Mouse (Mus musculus): Measurements from ENCODE around the gene Atp6v1fnb.

The Atp6v1fnb gene

DNA sequence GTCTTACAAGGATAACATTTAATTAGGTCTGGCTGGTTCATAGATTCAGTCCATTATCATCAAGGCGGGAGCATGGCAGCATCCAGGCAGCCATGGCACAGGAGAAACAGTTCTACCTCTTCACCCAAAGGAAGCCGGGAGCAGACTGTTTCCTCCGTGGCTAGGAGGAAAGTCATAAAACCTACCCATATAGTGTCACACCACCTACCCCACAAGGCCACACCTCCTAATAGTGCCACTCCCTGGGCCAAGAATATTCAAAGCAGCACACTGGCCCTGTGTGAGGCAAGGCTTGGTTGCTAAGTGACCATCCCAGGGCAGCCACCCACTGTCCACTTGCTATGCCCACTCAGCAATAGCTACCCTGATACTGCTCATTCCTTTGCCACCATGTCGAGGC, at the start of gene Atp6v1fnb:
TSS of gene Atp6v1fnb (plus strand) at position 301 of the 400 bp plus-strand sequence.
- DNase-seq: no peak

DNA sequence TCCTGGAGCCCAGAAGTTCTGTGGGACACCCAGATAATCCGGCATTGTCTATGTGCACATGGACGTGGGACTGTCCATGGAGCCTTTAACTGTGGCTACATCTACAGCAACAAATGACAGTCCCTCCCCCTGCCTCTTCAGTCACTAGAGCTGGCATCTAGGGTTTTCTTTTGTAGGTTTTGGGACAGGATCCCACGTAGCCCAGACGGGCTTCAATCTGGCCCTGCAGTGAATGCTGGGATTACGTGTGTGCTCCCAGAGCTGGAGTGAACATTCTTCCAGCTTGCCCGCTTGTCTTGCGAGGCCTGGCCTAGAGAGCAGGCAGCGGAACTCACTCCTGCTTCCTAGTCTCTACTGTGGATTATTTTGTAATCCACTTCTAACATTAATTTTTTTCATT, 46.1 kb upstream of the Atp6v1fnb start:
- no peak for DNase-seq

DNA sequence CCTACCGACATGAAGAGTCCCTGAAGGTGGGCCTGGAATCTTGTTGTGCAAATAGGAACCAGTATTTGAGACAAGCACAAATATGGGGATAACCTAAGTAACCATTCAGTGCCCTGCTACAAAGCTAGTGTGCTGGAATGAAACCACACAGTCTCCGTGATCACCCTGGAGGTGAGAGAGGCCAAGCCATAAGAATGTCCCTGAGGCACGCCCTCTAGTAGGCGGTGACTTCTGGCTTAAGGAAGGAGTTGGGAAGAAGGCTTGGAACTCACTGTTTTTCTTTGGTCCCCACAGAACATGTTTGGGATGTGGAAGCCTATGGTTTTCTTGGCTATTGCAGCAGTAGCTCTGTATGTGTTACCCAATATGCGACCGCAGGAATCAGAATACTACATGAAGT, 44.9 kb upstream of the Atp6v1fnb start:
- no peak for DNase-seq

DNA sequence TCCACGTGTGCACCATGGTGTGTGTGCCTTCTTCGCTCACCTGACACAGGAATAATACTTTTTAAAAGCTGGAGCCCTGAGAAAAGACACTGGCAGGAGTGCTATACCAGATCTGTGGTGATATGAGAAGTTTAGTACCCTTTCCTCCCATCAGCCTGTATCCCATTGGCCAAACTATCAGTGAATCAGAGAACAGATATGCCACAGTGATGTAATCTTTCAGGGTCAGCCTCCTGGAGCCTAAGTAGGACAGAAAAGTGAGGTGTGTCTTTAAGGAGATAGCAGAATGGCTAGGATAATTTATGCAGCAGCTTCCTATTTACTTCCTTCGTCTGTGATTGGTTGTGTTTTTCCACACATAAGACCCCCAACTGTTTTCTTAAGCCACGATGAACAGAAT, 43.1 kb upstream of the Atp6v1fnb start:
- DNase-seq: no peak

DNA sequence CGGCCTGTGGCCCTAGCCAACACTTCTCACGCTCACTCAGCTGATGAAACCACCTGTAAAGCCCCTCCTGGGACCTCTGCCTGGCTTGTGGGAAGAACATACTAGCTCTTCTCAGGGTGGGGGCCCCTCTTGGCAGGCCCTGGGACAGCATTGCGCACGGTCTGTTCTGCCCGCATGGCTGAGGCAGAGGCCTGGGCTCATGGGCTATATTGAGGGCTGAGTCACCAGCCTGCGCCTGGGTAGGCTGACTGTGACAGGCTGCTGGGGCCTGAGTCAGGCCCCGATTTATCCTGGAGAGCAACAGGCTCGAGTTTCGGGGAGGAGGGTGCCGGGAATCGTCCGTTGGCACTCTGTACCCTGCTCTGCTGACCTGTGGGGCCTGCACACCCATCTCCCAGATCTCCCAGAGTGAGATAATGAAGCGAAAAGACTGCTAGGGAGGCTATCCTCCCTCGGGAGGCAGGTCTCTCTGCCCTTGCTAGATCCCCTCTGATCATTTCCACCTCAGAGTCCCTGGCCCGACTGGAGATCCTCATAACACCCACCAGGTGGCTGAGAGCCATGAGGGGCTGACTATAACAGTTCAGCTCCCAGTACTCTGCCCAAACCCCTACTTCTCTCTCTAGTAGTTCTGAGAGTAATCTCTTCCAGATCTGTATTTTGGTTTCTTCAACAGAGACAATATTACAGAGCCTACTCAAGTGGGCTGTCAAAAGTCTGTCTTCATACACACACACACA, 40.4 kb upstream of the Atp6v1fnb start:
- no peak for DNase-seq

DNA sequence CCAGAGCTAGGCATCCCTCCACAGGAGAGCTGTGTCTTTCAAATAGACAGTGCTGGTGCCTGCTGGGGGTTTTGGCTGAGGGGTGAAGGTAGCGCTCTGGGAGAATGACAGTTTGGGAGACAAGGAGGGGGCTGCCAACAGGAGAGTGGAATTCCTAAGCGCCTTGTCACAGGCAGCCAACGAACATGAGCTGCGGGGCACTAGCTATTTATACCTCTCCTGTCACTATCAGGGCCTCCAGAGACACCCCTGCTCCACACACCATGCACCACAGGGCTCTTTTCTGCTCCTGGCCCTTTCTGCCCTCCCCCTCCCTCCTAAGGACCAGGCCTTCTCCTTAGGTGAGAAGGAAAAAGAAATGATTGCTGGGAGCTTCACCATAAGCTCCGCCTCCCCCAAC, 39.8 kb upstream of the Atp6v1fnb start:
- DNase-seq: no peak

DNA sequence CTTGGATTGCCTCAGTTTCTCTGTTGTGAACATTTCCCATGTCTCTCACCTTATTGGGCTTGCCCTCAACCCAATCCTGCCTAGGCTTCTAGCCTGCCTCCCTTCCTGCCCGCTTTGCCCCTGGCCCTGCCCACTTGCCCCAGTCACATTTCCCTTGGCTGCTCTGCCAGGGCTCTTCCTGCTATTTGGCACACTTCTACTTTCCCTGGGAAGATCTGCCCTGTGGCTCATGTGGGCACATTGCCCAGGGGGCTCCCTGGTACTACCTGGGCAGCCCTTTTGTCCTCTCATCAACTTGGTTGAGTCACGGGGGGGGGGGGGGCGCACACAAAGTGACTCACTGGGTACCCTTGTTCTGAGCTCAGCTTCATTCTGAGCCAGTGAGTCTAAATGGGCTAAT, 39.1 kb upstream of the Atp6v1fnb start:
- no peak for DNase-seq

DNA sequence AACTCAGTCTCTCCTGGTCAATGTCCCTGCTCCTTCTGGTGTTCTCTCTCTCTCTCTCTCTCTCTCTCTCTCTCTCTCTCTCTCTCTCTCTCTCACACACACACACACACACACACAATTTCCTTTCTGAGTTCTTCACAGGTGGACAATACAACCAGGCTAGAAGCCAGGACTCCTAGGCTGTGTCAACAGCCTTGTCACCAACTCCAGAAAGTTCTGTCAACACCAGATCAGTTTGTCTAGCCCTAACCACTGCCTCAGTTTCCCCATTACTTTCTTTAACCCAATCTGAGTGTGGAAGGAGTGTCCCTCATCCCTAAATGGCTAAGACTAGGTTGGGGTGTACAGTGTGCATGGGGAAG, 38.6 kb upstream of the Atp6v1fnb start:
- no peak for DNase-seq

DNA sequence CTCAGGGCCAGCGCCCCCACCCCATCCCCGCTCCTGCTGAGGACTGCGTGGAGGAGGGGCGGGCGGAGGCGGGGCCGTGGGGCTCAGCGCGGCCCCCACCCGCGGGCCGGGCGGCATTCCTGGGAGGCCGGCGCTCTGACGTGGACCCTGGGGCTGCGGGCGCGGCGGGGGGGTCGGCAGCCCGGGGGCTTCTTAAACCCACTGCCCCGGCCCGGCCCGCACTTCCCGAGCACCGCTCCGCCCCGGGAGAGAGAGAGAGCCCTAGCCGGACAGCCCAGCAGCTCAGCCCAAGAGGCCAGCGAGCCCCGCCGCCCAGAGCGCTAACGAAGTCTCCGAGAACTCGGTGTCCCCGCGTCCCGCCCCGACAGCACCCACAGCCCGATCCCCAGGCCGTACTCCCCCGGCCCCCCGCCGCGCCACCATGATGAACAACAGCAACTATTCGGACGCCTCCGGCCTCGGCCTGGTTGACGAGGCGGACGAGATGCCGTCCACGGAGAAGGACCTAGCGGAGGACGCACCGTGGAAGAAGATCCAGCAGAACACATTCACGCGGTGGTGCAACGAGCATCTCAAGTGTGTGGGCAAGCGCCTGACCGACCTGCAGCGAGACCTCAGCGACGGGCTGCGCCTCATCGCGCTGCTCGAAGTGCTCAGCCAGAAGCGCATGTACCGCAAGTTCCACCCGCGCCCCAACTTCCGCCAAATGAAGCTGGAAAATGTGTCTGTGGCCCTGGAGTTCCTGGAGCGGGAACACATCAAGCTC, 38.0 kb upstream of the Atp6v1fnb start, which contains the start of gene Flnc:
TSS of gene Flnc (plus strand) at position 219 of the 766 bp plus-strand sequence.
- peak; percentile 51 for DNase-seq

DNA sequence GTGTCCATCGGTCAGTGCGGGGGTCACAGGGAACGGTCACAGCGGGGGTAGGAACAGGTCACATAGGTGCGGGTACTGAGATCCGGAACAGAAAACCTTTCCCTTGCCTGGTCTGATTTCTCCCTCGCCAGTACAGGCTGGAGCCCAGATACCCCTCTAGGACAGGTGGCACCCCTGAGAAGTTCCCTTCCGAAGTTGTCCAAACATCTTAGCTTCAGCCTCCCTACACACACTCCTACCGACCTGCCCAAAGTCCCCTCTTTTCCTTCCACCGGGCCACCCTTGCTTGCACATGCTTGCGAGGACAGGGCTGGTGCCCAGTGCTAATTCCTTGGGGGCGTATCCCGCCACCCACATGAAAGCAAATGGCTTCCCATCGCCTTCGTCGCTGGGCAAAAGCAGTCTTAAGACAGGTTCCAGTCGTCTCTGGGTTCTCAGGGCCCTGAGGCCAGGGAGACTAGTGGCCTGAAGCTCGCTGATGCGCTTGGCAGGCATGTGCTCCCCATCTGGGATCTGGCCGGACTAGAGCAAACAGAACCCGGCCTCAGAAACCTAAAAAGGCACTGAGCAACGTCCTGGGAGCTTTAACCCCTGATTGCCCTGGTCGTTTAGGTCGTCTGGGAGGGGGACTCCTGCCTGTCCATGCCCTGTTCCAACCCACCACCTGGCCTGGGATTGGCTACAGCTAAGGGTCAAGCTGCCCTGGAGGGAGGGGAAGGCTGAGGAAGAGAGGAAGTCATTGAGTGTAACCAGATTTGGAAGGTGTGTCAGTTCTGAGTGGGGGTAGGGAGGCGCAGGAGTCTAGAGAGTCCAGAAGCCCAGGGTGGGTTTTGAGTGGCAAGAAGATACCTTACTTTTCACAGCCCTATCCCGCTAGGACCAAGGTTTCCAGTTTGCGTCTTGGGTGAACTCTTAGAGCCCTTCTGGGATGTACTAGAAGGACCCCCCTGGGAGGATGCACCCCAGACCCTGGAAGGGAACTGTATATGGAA, 37.1 kb upstream of the Atp6v1fnb start:
- DNase-seq: no peak

DNA sequence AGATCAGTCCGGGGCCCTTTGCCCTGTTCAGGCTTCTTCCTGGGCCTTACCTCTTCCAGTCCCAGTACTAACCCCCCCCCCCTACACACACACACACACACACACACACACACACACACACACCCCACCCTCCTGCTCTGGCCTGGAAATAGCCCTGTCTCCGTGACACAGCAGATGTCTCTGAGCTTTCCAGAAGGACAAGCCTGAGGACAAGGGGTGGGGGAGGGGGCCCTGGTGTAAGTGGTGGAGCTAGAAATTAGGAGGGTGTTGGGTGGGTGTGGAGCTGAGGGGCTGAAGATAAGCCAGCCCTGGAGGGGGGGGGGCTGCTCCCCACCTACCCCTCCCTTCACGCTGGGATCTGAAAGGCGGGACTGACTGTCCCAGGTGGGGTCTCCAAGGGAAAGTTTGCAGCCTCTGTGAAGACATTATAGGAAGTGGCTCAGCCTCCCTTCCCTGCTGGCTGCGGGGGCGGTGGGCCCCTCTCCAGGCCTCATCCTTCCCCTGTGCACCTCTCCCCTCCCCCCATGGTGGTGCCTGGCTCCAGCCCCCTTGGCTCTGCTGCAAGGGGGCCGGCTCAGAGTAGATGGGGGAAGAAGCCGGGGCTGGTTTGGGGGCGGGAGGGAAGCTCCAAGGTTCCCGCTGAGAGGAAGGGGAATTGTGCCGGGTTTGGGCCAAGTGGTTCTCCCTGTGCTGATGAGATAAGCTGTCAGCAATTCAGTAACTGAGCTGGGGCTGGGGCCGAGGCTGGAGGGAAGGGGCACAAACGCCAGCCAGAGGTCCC, 36.1 kb upstream of the Atp6v1fnb start:
- DNase-seq: no peak

DNA sequence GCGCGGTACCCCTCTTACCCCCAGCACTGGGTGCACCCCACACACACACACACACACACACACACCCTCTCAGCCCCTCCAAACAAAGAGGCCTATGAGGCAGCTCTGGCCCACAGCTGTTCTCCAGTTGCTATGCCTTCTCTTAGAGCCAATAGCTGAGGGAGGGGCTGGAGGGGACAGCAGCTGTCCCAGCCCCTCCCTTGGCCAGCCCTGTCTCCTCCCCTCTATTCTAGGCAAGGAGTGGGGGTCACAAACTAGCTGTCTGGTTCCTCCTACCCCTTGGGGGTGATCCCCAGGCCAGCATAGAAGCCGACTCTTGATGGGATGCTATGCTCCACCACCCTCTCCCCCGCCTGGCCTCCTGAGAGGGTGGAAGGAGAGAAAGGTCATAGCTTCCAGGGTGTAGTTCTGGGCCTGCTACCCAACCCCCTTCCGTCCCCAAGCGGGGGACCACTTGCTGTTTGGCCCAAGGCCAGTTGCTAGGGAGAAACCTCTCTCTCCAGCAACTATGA, 35.2 kb upstream of the Atp6v1fnb start:
- no peak for DNase-seq

DNA sequence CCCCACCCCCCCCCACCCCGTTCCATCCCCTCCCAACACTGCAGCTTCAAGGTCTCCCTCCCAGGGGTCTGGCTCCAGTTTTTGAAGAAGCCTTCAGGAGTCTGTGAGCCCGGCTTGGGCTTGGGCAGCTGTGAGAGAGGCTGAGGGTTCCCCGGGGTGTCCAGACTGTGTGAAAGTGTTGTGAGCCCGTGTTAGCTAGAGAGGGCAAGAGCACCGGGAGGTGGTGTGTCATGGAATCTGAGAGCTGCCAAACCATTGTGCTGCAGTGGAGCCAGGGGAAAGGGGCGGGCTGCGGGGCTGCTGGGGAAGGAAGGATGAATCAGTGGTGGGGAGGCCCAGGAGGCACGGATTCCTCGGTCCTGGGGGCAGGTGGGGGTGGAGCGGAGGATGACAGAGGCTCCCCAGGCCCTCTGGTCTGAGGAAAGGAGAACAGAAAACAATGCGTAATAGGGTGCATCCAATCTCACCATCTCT, 34.7 kb upstream of the Atp6v1fnb start:
- peak; percentile 22 for DNase-seq

DNA sequence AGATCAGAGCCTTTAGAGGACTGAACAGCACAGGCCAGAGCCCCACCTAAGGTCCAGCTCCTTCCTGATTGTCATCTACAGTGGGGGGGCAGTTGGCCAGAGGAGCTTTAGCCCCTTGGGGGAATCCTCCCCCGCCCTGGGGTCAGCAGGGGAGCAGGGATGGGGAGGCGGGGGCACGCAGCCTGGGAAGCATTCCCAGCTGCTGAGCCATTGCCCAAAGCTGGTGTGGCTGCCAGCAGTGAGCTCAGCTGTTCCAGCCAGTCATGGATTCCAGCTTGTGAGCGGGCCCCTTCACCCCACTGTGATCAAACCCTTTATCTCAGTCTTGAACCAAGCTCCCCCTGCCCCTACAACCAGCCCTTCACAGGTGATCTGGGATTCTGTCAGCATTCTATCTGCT, 32.0 kb upstream of the Atp6v1fnb start:
- no peak for DNase-seq

DNA sequence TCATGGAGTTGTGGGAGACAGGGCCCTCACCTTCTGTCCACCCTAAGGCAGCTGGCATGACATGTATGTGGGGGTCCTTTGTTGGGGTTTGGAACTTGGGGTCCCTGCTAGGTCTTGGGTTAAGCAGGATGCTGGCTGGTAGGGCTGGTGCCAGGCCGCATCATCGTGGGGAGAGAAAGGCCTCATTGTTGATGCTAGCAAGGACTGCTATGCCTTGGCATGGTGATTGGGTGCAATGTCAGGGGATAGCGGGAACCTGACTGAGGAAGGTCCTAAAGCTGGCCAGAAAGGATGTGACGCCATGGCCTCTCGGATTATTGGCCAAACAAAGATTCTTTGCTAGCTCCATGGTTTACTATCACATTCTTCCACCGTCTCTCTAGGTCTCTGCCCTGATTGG, 31.4 kb upstream of the Atp6v1fnb start:
- DNase-seq: no peak

DNA sequence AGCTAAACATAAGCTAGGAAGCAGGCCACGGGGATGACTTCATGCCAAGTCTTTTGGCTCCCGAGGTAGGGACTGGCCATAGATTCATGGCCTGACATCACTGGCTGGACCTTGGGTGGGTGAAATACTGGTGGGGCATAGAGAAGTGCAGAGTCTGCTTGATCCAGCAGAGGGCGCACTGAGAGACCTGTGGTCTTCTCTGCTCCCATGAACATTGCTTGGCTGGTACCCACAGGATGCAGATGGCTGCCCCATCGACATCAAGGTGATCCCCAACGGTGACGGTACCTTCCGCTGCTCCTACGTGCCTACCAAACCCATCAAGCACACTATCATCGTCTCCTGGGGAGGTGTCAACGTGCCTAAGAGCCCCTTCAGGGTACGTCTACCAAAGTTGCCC, 26.5 kb upstream of the Atp6v1fnb start:
- peak; percentile 38 for DNase-seq

DNA sequence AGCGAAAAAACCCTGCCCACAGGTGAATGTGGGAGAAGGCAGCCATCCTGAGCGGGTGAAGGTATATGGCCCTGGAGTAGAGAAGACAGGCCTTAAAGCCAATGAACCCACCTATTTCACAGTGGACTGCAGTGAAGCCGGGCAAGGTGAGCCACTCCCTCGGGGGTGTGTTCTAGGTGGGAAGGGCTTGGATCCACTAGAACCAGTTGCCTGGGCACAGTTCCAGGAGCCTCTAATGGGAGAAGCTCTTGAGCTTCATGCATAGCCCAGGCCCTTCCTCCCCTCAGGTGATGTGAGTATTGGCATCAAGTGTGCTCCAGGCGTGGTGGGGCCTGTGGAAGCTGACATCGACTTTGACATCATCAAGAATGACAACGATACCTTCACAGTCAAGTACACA, 25.9 kb upstream of the Atp6v1fnb start:
- no peak for DNase-seq

DNA sequence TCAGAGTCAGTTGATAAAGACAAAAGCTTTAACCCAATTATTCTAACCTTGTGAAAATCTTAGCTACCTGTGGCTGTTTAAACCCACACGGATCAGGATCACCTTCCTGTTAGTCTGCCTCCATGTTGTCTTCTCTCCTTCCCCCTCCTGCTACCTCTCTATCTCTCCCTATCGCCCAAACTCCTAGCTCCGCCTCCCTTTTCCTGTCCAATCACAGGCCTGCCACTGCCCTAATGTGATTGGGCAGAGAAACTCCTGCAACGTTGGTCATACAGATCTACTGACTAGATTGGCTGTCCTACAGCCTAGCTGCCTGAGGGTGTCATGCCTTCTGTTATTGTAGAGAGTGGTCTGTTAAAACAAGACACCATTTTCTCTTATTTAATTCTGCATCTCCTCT, 21.4 kb upstream of the Atp6v1fnb start:
- DNase-seq: no peak

DNA sequence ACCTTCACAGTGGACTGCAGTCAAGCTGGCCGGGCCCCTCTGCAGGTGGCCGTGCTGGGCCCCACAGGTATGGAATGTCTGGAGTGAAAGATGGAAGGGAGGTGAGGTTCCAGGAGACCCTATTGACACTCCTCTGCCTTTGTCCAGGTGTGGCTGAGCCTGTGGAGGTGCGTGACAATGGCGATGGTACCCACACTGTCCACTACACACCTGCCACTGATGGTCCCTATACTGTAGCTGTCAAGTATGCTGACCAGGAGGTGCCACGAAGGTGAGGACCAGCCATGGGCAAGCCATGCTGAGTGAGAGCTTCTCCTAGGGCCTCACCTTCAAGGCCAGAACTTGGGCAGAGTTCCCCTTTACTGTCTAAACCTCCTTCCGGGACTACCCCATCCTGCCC, 20.6 kb upstream of the Atp6v1fnb start:
- DNase-seq: no peak

DNA sequence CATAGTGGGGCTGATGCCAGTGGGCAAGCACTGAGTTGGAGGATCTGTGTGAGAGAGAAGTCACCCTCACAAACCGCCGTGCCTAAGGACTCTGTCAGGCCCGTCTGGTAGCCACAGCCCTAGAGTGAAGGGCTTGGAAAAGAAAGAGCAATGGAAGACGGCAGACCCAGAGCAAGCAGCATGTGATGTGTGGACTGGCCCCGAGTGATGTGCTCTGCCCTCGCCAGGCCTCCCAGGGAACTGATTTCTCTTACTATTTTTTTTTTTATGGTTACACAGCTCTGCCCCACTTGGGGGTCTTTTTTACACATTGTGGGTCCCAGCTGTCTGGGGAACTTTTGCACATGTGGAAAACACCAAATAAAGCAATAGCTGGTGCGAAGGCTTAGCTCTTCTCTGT, 9.7 kb upstream of the Atp6v1fnb start:
- no peak for DNase-seq

DNA sequence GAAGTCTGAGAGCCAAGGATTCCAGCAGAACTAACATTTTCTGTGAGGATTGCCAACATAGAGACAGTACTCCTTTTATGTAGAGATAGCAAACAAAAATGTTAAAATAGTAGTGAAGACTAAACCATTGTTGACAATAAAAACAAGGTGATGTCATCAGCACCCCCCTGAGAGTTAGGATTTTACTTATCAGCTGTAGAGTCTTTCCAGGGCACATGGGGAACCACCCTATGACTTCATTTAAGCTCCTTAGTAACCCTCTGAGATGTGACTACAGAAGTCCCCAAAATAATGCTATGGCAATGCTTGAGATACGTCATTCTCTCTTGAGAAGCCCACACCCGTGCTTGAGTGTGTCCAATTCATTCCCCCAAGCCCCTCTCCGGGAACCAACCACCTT, 7.8 kb upstream of the Atp6v1fnb start:
- no peak for DNase-seq
